Mouse (Mus musculus): Measurements from ENCODE around the gene Serpinb12. TPM values are rescaled to one million over a fixed set of nuclear protein-coding genes. Genes with fewer than 3 reads are reported as not detected.
"Not testable (repeated sequence)": the region's sequence is repeated elsewhere in the genome, so short reads cannot be mapped to it uniquely, and the experiment has no call there.

Serpinb12 gene
- not detected in 2 replicates for total RNA-seq (2017)

DNA sequence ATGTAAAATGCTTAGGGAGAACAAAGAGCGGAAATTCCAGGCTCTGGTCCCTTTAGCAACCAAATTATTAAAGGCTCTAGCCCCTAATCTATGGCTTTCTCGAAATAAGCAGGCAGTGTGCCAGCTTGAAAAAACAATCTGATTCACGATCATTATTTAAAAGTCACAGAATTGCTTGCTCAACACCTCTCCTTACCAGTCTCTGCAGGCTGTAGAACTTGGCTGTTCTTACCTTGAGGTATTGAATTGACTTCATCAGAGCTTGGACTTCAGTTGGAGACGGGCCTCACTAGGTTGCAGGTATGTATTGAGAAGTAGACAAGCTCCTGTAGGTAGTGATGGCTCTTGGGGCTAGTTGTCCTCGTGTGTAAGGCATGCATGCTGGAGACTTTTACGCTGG lies at the start of gene Serpinb12:
Gene Serpinb12, plus strand, starts transcription at position 185 of the 400 bp plus-strand sequence.
- ATAC-seq (replicated peaks in 1 of 2; ENCODE audit: insufficient read depth in 1 of 2, low FRiP score in 2 of 2, low TSS enrichment in 1 of 2, low read depth in 1 of 2, poor library complexity in 2 of 2, severe bottlenecking in 2 of 2), result no peak

DNA sequence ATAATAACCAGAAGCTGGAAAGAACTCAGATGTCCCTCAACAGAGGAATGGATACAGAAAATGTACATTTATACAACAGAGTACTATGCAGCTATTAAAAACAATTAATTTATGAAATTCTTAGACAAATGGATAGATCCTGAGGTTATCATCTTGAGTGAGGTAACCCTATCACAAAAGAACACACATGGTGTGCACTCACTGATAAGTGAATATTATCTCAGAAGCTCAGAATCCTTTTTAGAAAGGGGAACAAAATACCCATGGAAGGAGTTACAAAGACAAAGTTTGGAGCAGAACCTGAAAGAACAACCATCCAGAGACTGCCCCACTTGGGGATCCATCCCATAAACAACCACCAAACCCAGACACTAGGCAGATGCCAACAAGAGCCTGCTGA lies 39.1 kb upstream of the Serpinb12 start:
- ATAC-seq (replicated peaks in 1 of 2; ENCODE audit: insufficient read depth in 1 of 2, low FRiP score in 2 of 2, low TSS enrichment in 1 of 2, low read depth in 1 of 2, poor library complexity in 2 of 2, severe bottlenecking in 2 of 2), result not testable (repeated sequence)

DNA sequence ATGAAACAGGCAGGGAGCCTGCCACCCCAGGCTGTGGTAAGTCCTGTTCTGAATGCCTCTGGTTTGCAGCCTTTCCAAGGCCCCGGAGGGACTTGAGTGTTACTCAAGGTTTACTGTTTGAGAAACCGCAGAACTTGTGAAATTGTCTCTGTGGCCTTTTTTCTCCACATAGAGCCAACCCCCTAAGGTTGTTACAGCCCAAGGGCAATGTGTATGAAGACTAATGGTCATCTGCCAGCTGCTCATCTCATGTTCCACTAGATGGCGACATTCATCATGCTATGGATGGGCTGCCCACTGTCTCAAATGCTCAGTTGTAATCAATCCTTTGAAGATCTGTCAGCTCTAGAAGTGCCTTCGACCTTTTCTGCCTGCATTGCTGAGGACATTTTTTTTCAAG lies 32.8 kb upstream of the Serpinb12 start:
- ATAC-seq (replicated peaks in 1 of 2; ENCODE audit: insufficient read depth in 1 of 2, low FRiP score in 2 of 2, low TSS enrichment in 1 of 2, low read depth in 1 of 2, poor library complexity in 2 of 2, severe bottlenecking in 2 of 2), result peak; percentile 93 to 99

DNA sequence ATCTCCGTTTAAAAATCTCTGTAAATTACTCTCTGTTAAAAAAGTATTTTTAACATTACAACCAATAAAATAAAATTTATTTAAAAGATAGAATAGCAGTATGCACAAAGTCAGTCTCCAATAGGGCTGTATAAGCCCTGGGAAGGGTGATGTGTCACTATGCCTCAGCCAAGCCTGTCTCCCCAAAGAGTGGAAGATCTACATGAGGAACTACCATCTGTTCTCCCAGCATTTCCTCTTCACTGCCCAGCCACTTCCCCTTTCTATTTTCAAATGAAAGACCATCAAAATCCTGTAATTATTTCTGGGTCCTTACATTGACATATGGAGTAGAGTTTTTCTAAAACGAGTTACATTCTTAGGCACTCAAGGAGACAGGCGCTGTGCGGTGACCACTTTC lies 2.3 kb upstream of the Serpinb12 start:
- peak; percentile 97 for ATAC-seq (replicated peaks in 1 of 2; ENCODE audit: insufficient read depth in 1 of 2, low FRiP score in 2 of 2, low TSS enrichment in 1 of 2, low read depth in 1 of 2, poor library complexity in 2 of 2, severe bottlenecking in 2 of 2)

DNA sequence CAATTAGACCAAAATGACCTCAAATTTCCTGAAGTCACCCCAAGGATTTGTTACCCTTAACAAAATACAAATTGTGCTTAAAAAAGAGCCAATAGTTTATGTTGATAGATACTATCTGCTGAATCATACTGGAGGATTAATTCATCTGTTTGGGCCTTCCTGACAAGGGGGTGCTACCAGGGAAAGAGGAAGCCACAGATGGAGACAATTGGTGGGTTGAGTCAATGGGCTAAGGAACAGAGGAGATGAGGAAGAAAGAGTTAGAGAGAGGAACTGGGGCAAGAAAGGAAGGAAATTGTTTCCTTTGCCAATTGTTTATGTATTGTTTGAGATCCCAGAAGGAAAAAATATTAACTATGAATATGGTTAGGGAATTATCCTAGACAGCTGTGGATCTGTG lies 591 bp upstream of the Serpinb12 start:
- peak; percentile 60 to 73; a peak in 3 of 4 replicates for ATAC-seq (replicated peaks in 1 of 2; ENCODE audit: insufficient read depth in 1 of 2, low FRiP score in 2 of 2, low TSS enrichment in 1 of 2, low read depth in 1 of 2, poor library complexity in 2 of 2, severe bottlenecking in 2 of 2)

DNA sequence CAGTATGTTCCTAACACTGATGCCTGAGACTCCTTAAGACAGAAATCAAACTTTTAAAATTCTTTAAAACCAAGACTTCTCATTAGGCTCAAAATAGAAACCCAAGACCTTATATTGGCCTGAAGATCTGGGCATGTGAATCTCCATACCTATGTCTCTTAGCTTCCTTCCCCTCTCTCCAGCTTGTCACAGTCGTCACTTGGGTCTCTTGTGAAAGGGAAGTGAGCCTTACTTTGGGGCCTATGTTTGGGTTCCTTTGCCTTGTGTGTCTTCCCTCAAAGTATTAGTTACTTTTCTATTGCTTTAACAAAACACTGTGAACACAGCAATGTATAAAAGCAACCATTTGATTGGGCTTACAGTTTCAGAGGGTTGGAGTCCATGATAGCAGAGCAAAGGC lies 13.0 kb downstream of the Serpinb12 start:
- ATAC-seq (replicated peaks in 1 of 2; ENCODE audit: insufficient read depth in 1 of 2, low FRiP score in 2 of 2, low TSS enrichment in 1 of 2, low read depth in 1 of 2, poor library complexity in 2 of 2, severe bottlenecking in 2 of 2), result no peak

DNA sequence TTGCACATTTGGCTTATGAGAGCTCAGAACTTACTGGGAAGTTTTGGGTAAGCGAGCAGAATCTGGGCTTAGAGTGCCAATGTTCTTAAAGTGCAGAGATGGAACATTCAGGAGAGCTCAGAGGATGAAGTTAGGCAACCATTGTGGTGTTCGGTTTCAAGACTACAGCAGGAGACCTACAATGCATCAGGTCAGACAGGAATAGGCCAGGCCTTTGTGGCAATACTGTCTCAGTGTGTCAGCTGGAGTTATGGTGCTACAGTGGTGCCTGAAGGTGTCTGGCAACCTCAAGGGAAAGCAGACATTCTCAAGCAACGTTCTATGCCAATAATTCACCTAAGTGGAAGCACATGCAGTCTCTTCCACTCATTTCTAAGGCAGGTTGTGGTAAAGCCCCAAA lies 25.7 kb downstream of the Serpinb12 start:
- no peak for ATAC-seq (replicated peaks in 1 of 2; ENCODE audit: insufficient read depth in 1 of 2, low FRiP score in 2 of 2, low TSS enrichment in 1 of 2, low read depth in 1 of 2, poor library complexity in 2 of 2, severe bottlenecking in 2 of 2)

DNA sequence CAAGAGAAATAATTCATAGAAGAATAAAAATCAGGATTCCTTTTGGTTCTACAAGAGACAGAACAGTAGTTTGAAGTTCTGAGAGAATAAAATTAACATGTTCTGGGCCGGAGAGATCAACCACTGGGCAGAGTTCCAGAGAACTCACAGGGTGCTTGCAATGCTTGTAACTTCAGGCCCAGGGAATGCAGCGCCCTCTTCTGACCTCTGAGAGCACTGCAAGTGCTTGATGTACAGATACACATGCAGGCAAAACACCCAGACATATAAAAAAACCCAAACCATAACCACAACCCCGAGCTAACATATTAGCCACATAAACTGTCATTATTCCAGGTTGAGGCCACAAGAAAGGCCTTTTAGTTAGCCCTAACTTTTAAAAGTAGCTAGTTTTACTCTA lies 26.8 kb downstream of the Serpinb12 start:
- peak; percentile 72 to 83; a peak in 3 of 4 replicates for ATAC-seq (replicated peaks in 1 of 2; ENCODE audit: insufficient read depth in 1 of 2, low FRiP score in 2 of 2, low TSS enrichment in 1 of 2, low read depth in 1 of 2, poor library complexity in 2 of 2, severe bottlenecking in 2 of 2)

DNA sequence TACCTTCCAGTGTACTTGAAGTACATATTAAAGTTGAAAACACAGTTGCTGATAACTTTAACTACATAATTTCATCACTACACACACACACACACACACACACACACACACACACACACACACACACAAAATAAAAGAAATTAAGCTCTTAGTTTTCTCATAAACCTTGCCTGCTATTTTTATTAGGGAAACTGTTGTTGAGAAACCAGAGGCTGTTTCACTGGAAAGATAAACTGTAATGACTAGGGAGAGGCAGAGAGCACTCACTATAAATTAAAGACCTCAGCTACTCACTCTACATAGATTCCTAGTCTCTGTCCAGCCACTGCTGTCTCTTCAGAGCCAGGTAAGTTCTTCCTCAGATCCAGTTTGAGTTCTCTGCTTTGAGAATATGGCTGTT lies 46.4 kb downstream of the Serpinb12 start, which contains the start of gene Serpinb13:
Gene Serpinb13, plus strand, starts transcription at position 301 of the 400 bp plus-strand sequence.
- ATAC-seq (replicated peaks in 1 of 2; ENCODE audit: insufficient read depth in 1 of 2, low FRiP score in 2 of 2, low TSS enrichment in 1 of 2, low read depth in 1 of 2, poor library complexity in 2 of 2, severe bottlenecking in 2 of 2), result no peak

DNA sequence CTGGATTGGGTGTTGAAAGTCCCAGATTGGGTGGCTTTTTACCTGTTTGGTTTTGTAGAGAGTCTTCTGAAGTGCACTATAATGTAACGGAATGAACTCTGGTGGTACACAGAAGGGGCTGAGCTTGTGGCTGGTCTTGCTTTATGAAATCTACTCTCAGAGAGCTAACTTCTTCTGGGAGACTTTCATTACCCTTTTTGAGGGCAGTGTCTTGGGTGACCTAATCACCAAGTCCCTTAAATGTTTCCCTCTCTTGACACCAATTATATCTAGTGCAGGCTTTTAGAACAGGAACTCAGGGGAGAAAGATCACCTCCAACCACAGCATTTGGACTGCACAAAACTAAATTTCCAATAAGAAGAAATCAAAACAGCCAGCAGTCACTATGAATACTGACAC lies 48.8 kb downstream of the Serpinb12 start:
- ATAC-seq (replicated peaks in 1 of 2; ENCODE audit: insufficient read depth in 1 of 2, low FRiP score in 2 of 2, low TSS enrichment in 1 of 2, low read depth in 1 of 2, poor library complexity in 2 of 2, severe bottlenecking in 2 of 2), result no peak

DNA sequence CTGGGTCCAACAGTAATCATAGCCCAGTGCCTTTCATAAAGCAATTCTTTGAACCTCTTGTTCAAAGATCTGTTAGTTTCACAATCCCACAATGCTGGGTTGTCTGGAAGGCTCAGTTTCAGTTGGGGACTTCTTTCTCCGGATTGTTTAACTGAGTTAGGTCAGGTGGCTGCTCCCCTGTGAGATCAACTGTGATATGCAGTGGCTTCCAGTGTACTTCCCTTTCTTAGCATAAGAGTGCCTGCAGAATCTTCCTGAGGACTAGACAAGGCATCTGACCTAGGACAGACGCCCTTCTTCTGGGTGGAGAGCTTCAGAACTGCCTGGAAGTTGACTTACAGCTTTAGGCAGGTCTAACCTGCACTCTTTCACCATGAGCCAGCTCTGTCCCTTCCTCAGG lies 49.6 kb downstream of the Serpinb12 start:
- peak in 1 of 2 experiments; percentile 22; a peak in 2 of 4 replicates for ATAC-seq (replicated peaks in 1 of 2; ENCODE audit: insufficient read depth in 1 of 2, low FRiP score in 2 of 2, low TSS enrichment in 1 of 2, low read depth in 1 of 2, poor library complexity in 2 of 2, severe bottlenecking in 2 of 2)

DNA sequence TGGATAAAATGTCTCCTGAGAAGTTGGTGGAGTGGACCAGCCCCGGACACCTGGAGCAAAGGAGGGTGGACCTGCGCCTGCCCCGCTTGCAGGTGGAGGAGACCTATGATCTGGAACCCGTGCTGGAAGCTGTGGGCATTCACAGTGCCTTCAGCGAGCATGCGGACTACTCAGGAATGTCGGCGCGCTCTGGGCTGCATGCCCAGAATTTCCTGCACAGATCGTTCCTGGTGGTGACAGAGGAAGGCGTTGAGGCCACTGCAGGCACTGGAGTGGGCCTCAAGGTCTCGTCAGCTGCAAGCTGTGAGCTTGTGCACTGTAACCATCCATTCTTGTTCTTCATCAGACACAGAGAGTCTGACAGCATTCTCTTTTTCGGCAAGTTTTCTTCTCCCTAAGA lies 66.2 kb downstream of the Serpinb12 start:
- no peak for ATAC-seq (replicated peaks in 1 of 2; ENCODE audit: insufficient read depth in 1 of 2, low FRiP score in 2 of 2, low TSS enrichment in 1 of 2, low read depth in 1 of 2, poor library complexity in 2 of 2, severe bottlenecking in 2 of 2)

DNA sequence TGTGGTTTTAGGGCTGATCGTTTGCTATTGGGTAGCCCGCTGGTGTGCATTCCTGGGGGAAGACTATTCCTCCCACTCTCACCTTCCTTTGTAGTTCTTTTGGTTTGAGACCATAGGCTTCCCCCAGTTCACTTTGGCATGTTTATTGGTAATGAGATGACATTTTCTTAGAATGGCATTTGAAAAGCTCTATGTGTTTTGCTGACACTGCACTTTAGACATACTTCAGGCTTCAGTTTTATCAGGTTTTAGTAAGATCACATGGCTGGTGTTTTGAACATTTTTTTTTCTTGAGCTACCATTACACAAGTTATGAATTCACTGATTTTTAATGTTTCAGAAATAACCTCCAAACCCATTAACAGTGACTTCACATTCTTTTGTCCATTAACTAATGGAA lies 67.5 kb downstream of the Serpinb12 start:
- no peak for ATAC-seq (replicated peaks in 1 of 2; ENCODE audit: insufficient read depth in 1 of 2, low FRiP score in 2 of 2, low TSS enrichment in 1 of 2, low read depth in 1 of 2, poor library complexity in 2 of 2, severe bottlenecking in 2 of 2)

DNA sequence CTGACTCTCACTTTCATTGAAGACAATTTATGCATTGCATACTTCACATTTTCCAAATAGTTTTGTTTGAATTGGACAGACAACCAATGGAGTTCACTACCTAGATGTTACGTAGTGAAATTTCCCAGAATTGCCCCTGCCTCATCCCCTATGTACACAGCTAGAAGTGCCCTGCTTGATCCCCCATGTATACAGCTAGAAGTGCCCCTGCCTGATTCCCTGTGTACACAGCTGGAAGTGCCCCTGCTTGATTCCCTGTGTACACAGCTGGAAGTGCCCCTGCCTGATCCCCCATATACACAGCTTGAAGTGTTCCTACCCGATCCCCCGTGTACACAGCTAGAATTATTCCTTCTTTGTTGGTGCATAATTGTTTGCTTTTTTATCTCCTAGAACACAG lies 72.1 kb downstream of the Serpinb12 start:
- no peak for ATAC-seq (replicated peaks in 1 of 2; ENCODE audit: insufficient read depth in 1 of 2, low FRiP score in 2 of 2, low TSS enrichment in 1 of 2, low read depth in 1 of 2, poor library complexity in 2 of 2, severe bottlenecking in 2 of 2)

Other genes starting within 250 kb of the Serpinb12 start
- 36.3 and 39.6 TPM in 2 replicates for gene Bcl2, start 220.2 kb upstream of the Serpinb12 start, total RNA-seq (2017)
- 30.3 and 69.4 TPM in 2 replicates for gene Kdsr, start 174.7 kb upstream of the Serpinb12 start, total RNA-seq (2017)
- 126 and 147 TPM in 2 replicates for gene Vps4b, start 137.7 kb upstream of the Serpinb12 start, total RNA-seq (2017)
- gene Serpinb5, start 73.3 kb upstream of the Serpinb12 start, total RNA-seq (2017), result not detected in 2 replicates
- gene Serpinb13, start 46.5 kb downstream of the Serpinb12 start, total RNA-seq (2017), result not detected in 2 replicates
- not detected in 2 replicates for gene Serpinb3a, start 117.9 kb downstream of the Serpinb12 start, total RNA-seq (2017)
- gene Serpinb3d, start 149.1 kb downstream of the Serpinb12 start, total RNA-seq (2017), result not detected in 2 replicates